Mouse (Mus musculus) spleen, adult 2 months (tissue): ENCODE data around the gene Rnf186.

ENCODE experiments used
- CTCF ChIP-seq: fragments of 200-500 bp; IDR thresholded peaks from 2 replicates; pipeline ENCODE4 v1.5.1; 2011; ENCODE audit warnings: mild to moderate bottlenecking, inconsistent platforms; ENCODE audit not compliant: insufficient read depth, insufficient read length, insufficient replicate concordance; ENCODE audit errors: extremely low read depth
- POLR2A ChIP-seq: fragments of 200-500 bp; IDR thresholded peaks from 2 replicates; pipeline ENCODE4 v1.6.1; 2011; ENCODE audit warnings: low read depth, low read length, inconsistent platforms

GRCm38 (mm10) chr4:139007353-139007752 lies 40.4 kb downstream of the Rnf186 start:
- TF ChIP-seq POLR2A: no peak
- TF ChIP-seq CTCF: no peak
